Mouse (Mus musculus): Measurements from ENCODE around the gene Hinfp.
"Not testable (repeated sequence)": the region's sequence is repeated elsewhere in the genome, so short reads cannot be mapped to it uniquely, and the experiment has no call there.

Gene Hinfp

GRCm38 (mm10) chr9:44305466-44306079, at the start of gene Hinfp:
Gene Hinfp, minus strand, starts transcription at chr9:44305671.
- peak; percentile 98 to 99 for DNase-seq (ENCODE audit: low spot score in 2 of 2)

GRCm38 (mm10) chr9:44353142-44353541, 47.7 kb upstream of the Hinfp start:
- no peak for DNase-seq (ENCODE audit: low spot score in 2 of 2)

GRCm38 (mm10) chr9:44352337-44352736, 46.9 kb upstream of the Hinfp start:
- no peak for DNase-seq (ENCODE audit: low spot score in 2 of 2)

GRCm38 (mm10) chr9:44351396-44351795, 45.9 kb upstream of the Hinfp start:
- DNase-seq (ENCODE audit: low spot score in 2 of 2), result no peak

- no peak for DNase-seq (ENCODE audit: low spot score in 2 of 2)
Observed at GRCm38 (mm10) chr9:44348546-44348945, 43.1 kb upstream of the Hinfp start.

GRCm38 (mm10) chr9:44347621-44348020, 42.1 kb upstream of the Hinfp start:
- DNase-seq (ENCODE audit: low spot score in 2 of 2), result no peak

- DNase-seq (ENCODE audit: low spot score in 2 of 2), result no peak
Observed at GRCm38 (mm10) chr9:44347166-44347565, 41.7 kb upstream of the Hinfp start.

GRCm38 (mm10) chr9:44345570-44346433, 40.3 kb upstream of the Hinfp start:
- peak in 1 of 2 experiments; percentile 26 for DNase-seq (ENCODE audit: low spot score in 2 of 2)

GRCm38 (mm10) chr9:44343781-44344421, 38.4 kb upstream of the Hinfp start, which contains the start of gene Hmbs:
Gene Hmbs, minus strand, starts transcription at chr9:44344228.
- DNase-seq (ENCODE audit: low spot score in 2 of 2), result peak; percentile 82 to 91

GRCm38 (mm10) chr9:44343290-44343689, 37.8 kb upstream of the Hinfp start:
- no peak for DNase-seq (ENCODE audit: low spot score in 2 of 2)

- no peak for DNase-seq (ENCODE audit: low spot score in 2 of 2)
Observed at GRCm38 (mm10) chr9:44342605-44343004, 37.1 kb upstream of the Hinfp start.

GRCm38 (mm10) chr9:44342173-44342572, 36.7 kb upstream of the Hinfp start:
- no peak for DNase-seq (ENCODE audit: low spot score in 2 of 2)

- no peak for DNase-seq (ENCODE audit: low spot score in 2 of 2)
Observed at GRCm38 (mm10) chr9:44341487-44341886, 36.0 kb upstream of the Hinfp start.

- DNase-seq (ENCODE audit: low spot score in 2 of 2), result no peak
Observed at GRCm38 (mm10) chr9:44338574-44338973, 33.1 kb upstream of the Hinfp start.

GRCm38 (mm10) chr9:44337436-44338169, 32.1 kb upstream of the Hinfp start:
- DNase-seq (ENCODE audit: low spot score in 2 of 2), result no peak

- DNase-seq (ENCODE audit: low spot score in 2 of 2), result no peak
Observed at GRCm38 (mm10) chr9:44336964-44337363, 31.5 kb upstream of the Hinfp start.

- DNase-seq (ENCODE audit: low spot score in 2 of 2), result not testable (repeated sequence)
Observed at GRCm38 (mm10) chr9:44336513-44336912, 31.0 kb upstream of the Hinfp start.

GRCm38 (mm10) chr9:44336093-44336406, 30.6 kb upstream of the Hinfp start:
- no peak for DNase-seq (ENCODE audit: low spot score in 2 of 2)

- peak; percentile 32 to 47 for DNase-seq (ENCODE audit: low spot score in 2 of 2)
Observed at GRCm38 (mm10) chr9:44335331-44336092, 30.0 kb upstream of the Hinfp start.

GRCm38 (mm10) chr9:44334396-44335330, 29.2 kb upstream of the Hinfp start, which contains the start of gene H2afx:
Gene H2afx, plus strand, starts transcription at chr9:44334694.
- peak; percentile 99 for DNase-seq (ENCODE audit: low spot score in 2 of 2)
